Mouse (Mus musculus) kidney, adult 18-20 months (tissue): ENCODE data around the gene St7.

Experiments
- DNase-seq: peaks from one replicate; pipeline ENCODE4 v3.0.0; 2021

The St7 gene

DNA sequence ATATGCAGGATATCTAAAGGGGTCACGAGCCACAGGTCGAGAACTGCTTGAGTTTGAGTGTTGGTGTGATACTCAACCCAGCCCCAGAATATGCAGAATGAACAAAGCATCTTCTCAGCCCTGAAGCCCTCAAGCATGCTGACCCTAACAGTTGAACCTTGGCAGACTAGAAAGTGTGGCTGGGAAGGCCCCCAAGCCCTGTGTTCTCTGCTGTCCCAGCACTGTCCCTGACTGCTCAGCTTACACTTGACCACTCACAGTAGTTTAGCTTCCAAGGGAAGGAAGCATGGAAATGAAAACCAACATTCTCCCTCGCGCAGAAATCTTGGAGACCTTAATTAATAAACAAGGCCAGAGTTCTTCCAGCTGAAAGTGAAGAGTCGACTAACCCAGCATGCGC, 219.6 kb downstream of the St7 start:
- DNase-seq, result no peak

DNA sequence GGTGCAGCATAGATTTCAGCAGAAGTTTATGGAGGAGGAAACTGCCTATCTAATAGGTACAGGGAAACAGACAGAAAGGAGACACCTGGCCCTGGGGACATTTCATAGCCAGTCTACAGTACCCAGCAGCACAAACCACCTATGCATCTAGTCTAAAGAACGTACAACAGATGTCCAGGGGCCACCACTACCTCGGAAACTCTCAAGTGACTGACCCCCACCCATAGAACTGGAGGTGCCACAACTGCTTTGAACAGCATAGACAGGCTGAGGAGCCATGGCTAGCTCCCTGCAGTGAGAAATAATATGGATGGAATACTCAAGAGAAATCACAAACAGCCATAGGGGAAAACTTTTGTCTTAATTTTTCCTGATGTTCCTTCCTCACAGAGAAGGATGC, 220.1 kb downstream of the St7 start:
- no peak for DNase-seq

DNA sequence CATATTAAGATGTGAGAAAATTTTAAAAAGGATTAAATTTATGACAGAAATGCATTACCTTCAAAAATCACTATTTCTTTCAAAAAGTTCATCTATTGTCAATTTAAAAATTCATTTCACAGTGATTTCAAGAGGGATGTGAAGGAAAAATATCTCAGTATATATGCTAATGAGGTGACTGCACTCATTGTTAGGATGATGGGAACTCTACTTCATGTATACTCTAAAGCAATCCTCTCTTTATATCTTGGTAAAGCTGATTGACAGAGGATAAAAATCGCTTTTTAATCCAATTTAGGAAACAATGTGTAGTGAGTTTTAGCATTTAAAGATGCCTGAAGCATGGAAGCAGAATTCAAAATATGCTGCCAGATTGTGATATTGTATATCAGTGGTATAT, 220.6 kb downstream of the St7 start:
- DNase-seq, result no peak

DNA sequence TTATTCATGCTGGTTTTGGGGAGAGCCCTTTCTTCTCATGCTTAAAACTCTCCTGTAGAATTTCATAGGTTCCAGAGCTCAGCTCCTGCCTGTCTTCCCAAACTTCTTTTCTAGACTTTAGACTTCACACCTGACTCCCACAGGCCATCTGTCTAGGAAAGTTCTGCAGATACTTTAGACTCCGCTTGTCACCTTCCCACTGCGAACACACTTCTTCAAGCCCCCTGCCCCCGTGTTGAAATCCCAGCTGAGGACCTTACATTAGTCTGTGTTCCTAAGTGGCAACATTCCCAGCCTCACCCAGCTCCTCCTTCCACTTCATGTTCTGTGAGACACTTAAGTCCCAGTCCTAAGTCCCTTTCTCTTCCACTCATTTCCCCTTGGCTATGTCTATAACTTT, 221.6 kb downstream of the St7 start:
- DNase-seq, result no peak

DNA sequence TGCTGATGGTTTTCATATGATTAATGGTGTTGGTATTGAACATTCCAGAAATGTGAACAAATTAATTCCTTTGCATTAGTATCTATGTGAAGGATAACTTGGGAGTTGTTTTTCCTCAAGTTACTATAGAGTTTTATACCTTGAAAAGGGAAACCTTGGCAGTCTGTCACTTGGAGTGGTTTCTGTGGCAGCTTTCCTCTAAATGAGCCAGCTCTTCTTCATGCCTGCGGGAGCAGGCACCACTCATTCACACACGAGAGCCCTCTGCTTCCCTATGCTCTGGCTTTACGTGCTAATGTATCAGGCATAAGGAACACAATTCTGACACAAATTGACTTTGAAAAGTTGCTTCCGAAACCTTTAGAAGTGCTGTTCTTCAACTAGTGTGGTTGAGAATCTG, 224.5 kb downstream of the St7 start:
- no peak for DNase-seq

DNA sequence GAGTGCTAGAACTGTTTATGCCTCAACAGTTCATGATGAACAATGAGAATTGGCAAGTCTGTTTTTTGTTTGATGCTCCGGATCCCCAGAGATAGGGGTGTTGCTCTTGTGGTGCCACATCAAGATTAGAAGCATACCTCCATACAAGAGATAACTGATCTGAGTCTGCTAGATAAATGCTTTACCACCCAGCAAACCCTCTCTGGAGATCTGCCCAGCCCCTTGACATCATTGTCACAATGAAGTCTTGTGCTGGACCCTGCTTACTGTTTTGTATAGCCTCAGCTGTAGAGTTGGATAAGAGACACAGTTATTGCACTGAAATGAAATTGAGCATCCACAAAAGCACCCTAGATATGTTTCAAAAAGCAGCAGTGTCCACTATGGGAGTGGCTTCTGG, 229.4 kb downstream of the St7 start:
- no peak for DNase-seq

DNA sequence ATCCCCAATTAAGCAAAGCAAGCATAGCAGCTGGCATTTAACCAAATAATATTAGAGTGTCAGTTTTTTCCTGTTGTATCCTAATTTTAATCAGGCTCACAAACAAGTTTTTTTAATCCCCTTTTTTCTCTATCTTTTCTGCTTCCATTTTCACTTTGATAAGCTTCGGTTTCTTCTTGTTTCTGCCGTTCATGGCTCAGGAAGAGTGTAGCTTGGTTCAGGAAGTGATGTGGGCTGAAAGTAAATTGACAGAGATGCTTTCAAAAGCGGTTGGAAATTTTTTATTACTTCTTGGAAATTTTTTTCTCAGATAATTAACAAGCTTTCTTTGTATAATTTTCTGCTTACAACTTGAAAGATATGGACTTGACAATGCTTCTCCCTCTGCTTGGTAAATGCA, 230.2 kb downstream of the St7 start:
- DNase-seq, result no peak

DNA sequence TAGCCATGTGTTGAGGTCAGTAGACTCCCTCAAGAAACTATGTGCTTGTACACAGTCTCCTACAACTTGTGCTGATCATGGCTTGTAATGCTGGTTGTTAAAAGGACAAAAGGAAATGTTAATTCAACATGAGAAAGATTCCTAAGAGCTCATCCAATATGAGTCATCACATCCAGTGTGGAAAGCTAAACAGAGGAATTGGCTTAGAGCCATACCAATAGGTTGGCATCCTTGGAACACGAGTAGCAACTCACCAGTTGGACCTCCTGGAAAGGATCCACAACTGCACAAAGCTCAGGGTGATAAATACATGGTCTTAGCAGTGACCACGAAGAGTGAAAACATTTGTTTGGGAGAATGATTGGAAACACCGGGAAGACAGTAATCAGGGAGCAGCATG, 230.6 kb downstream of the St7 start:
- DNase-seq, result no peak

DNA sequence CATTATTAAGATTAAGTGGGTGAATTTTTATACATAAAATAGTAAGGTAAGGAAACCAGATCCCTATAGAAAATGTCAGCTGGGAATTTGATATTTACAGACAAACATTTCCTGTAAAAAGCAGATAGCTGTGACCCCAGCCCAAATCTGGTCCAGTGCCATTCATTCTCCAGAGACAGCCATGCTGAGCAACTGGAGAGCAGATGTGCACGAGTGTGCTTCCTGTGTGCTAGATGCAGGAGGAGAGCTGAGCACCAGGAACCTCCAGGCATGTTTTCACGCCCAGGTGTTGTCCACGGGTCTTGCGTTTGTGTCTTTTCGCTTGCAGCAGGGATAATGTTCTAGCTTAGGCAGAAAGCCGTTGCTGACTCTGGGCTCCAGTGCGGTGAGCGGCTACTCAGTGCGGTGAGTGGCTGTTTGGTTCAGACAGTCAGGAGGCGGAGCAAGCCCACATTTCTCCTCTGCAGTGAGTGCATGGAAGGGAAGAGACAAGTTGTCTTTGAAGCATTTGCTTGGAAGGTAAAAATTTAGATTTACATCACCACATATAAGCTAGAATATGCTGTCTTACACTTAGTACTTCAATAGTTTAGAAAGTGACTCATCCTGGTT, 231.3 kb downstream of the St7 start:
- no peak for DNase-seq

DNA sequence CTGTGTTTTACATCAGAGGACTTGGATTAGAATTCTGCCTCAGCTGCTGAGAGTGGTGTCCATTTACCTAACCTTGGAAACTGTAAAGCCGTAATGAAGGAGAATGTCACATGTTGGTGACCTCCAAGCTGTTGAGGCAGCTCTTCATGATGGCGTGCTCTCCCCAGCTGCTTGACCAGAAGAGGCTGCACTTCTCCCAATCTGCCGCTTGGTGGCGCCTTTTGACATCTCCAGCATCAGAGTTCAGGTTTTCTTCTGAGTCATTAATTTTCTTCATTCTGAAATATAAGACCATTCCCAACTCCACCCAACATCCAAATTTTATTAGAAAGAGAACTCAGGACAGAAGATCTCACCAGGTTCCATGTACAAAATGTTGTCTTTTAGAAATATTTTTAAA, 232.5 kb downstream of the St7 start:
- peak; percentile 15 for DNase-seq

DNA sequence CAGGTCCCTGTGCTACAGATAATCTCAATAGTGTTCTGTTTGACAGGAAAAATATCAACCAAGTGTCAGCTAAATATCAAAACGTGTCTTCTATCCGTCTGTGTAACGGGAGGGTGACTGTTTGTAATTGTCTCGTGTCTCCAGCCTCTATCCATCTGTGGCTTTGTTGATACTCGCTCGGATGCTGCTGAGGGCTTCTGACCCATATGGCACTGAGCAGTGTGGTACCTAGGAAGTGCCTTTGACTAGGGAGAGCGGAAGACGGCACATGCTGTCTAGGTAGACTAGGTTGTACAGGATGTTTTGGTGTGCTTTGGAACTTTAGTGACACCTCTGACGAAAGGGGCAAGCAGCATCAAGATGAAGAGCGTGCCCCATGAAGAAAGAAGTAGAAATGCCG, 235.0 kb downstream of the St7 start:
- DNase-seq, result no peak

DNA sequence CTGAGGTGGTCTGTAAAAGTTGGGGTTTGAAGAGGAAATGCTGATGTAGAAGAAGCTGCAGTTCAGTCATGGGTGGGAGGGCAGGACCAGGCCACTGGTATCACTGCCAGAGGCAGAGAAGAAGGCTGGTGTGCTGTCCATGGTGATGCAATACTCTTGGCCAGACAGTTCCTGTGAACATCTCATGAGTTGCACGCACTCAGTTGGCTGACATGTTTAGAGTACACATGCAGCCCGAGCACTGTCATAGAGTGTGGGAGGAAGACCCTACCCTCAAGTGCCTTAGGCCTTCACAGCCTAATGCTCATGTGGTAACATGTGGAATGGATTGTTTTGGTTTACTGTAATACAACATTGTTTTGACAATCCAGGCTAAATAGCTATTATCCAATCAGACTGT, 238.5 kb downstream of the St7 start:
- DNase-seq, result no peak

DNA sequence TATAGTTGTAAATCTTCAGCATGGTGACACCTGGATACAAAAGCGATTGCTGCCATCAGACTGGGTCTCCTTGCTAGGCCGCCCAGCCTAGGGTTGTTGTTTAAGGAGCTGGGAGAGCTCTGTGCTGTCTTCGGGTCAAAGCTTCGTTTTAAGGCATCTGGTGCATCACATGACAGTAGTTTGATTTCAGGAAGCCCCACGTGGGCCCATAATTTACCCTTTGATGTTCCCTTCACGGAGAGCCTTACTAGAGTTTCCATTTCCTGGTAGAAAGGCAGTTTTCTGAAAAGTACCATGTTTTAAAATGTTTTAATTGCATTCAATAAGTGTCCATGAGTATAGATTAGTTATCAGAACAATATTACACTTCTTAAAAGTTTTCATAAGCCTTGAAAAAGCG, 239.1 kb downstream of the St7 start:
- DNase-seq, result no peak

DNA sequence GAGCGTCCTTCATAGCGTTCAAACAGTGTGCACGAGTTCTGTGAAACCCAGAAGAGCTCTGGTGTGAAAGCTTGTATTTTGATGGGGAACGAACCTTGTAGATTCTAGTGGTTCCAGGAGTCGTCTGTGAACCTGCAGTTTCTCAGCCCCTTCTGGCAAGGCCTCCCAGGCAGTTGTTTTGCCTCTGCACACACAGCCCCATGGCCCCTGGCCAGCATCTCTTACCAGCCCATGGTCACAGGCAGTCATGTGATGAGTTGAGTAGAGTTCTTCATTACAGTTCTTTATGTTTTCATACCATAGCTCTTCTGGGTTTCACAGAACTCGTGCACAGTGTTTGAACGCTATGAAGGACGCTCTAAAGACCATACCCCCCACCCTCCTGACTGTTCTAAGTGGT, 240.1 kb downstream of the St7 start:
- no peak for DNase-seq

DNA sequence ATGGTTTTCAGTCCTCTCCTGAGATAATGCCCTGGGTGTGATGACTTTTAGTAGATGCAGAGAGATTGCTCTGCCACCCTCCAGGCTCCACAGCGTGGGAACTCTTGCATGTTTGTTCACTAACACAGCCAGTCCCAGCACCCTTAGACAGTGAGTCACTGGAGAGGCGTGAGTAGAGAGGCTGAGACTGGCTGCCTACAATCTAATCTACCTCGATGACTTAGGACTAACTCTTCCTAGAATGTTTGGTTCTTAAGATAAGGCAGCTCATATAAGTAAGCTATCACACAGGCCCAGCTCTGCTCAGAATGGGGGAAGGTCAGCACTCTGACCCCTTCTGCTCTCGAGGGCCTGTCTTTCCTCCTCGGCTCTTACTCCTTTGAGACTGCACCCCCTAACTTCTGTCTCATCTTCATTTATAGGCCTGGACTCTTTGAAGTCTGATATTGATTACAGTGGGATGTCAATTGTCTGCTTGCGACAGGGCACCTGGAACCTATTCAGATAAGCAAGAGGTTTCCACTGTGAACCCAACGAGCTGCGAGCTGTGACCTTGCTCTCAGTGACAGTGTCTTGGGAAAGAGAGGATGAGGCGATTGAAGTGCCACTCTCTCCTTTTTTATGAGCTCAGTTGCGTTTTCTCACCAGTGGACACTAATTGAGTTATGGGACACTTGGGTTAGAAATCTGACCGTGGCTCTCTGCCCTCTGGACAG, 246.1 kb downstream of the St7 start:
- no peak for DNase-seq

DNA sequence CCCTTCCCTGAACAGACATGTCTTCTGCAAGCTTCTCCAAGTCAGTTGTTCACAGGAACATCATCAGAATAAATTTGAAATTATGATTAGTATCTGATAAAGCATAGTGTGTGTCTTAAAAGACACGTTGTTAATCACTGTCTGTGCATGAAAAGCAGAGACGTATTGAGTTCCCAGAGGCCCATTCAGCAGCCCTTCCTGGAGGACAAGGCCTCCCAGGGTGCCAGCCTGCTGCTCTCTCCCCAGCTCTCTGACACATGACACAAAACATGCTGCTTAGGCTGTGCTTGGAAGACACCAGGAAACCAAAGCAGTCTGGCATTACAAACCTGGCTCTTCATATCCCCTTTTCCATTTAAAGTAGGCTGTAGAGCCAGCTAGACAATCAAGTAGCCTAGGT, 249.2 kb downstream of the St7 start:
- no peak for DNase-seq

DNA sequence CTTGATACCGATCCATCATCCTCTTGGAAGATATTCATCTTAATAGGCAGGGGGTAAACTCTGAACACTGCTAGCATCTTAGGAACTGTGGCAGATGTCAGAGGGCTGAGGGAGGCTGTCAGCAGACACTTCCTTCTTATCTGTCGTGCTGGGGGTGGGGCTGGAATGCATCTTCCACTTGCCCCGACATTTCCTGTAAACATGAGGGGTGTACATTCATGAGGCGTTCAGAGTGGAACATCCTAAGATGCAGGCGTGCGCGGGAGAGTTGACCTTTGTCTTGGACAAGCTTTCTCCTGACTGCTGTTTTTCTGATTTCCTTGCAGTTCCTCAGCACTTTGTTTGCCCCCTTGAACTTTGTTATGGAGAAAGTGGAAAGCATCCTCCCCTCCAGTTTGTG, 249.6 kb downstream of the St7 start:
- no peak for DNase-seq

DNA sequence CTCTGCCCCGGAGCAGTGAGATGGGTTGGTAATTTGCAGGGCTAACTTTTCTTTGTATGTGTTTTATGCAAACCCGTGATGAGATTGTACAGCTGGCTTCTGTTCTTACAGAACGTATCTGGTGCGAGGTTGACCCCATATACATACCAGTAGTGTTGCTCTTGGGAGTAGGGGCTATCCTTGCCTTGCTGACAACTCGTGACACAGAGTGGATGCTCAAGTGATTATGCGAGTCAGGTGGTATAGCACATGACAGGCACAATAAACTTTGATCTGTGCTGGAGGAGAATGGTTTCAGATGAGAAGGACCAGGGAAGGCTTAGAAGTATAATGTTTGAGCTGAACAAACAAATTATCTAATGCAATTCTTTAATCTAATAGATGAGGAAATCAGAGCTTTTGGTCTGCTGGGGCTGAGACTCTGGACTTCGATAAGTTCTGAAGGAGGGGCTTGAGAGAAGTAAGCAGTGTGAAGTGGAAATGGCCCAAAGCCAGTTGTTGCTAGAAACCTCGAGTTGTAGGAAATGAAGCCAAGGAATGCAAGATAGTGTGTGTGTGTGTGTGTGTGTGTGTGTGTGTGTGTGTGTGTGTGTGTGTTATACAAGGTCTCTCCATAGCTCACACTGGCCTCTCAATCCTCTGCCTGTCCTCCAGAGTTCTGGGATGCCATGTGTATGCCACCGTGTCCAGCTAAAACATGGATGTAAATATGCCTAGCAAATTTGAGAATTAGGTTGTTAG, 251.3 kb downstream of the St7 start:
- no peak for DNase-seq

DNA sequence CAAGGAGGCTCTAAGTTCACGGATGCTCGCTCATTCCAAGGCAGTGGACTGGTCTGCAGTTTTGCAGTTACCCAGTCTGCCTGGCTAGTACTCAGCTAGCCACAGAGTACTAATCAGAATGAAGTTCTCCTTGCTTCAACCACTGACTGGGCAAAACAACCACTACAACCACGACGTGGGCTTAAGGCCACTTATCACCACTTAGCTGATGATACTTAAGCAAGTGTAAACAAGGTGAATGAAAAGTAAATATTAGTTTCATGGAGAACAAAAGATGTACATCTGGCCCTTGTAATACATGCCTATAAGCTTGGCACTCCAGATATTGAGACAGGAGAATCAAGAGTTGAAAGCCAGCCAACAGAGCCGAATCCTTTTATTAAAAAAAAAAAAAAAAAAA, 253.7 kb downstream of the St7 start:
- DNase-seq, result no peak

DNA sequence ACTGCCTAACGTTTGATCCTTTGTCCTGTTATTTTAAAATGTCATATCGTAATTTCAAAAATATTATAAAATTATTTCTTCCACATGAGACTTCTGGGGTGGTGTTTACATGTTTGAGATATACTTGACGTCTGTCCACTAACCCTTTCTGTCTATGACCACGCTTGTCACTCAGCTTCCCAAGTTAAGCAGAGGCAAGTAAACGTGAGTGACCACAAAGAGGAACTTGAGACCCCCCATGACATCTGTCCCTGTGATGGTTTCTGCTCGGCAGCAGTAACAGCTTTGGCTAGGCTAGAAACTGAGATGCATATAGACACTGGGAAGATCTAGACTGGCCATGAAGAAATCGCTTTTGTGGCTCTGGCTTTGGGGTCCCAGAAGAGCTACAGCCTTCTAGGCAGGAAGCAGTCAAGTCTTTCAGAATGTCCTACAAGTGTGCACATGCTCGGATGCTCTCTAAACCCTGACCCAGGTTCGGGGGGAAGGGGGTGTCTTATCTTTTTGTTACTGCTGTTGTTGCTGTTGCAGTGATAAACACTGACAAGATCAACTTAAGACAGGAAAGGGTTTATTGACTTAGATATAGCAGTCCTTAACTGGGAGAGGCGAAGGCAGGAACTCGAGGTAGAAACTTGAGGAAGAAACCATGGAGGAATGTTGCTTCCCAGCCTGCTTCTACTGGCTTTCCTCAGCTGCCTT, 254.5 kb downstream of the St7 start:
- no peak for DNase-seq

DNA sequence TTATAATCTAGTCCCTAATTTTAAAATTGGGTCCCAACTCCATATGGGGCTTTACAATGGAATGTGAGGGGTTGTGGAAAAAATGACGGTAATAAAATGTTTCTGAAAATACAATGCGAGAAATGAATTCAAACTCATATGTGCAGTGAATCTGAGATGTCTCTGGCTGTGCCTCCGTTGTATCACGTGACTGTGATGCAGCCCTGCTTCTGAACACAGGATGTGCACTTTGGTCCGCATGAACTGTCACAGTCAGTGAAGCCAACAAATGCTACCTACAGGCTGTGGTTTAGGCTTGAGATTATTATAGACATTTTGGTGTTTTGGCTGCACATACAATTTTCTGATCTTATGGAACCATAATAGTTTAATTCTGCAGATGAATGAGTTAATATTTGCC, 256.4 kb downstream of the St7 start:
- DNase-seq, result no peak

DNA sequence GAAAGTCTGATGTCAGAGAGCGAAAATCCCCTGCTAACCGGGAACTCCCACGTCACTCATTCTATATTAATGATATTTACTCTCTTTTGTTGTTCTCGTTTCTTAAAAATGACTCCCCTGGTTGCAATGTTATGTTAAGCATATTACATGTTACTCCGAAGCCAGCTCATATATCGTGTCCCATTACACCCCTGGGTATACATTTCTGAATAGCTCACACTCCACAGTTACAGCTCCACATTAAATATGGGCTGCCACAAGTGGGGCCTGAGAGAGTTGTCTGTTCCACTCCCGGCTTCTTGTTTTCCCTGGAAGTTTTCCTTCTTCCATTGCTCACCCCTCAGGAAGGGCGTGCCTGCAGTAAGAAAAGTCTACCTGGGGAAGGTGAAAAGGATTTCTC, 259.0 kb downstream of the St7 start:
- DNase-seq, result no peak

DNA sequence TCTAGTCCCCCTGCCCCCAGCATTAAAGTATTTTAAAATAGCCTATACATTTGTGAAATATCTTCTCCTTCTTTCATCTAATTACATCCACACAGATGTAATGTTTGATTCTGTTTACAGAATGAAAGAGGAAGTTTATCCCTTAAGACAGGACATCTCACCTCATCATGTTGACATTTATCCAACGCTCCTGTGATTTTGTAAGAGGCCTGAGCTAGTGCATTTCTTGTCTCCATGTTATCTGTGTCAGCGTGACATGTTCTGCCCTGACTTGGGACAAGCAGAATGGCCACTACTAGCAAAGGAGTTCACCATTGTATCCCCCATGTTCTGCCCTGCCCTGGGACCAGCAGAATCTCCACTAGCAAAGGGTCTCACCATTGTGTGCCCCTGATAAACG, 270.7 kb downstream of the St7 start:
- DNase-seq, result no peak
